Mouse (Mus musculus): ENCODE measurements at regions not wholly inside any gene's neighbourhood (a gene's known extent, or its start where the extent isn't known, plus 50 kb on each side); places are given as distances from the start of the nearest gene placed in this dataset.

DNA sequence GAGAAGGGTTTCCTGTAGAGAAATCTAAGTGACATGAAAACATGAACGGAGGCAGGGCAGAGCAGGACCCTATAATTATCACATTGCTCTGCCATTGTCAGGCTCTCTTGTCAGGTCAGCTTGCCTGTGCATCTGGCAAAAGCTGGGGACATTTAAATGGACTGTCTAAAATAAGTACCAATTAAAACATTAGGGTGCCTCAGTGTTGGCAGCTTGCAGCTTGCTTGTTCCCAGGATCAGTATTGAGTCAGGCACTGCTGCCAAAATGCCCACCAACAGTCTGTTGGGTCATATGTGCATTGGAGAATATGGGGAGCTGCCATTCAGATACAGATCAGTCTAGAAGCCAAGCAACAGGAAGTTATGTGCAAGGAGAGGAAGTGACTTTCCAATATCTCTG is 349.5 kb upstream of the B3gat1 start:
- no peak for DNase-seq (ENCODE audit: extremely low spot score)

DNA sequence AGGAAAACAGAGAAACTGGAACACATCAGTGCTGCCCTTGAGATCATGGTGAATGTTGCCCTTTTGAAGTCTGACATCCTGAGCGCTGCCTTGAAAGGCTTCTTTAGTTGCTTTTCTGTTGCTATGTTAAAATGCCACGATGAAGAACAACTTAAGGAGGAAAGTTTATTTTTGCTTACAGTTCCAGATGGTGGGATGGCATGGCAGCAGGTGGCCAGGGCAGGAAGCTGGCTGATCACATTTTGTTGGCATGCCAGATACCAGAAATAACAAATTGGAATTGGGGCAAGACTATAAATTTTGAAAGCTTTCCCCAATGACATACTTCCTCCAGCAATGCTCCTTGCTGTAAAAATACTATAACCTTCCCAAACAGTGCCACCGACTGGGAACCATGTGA is 334.9 kb upstream of the B3gat1 start:
- no peak for DNase-seq (ENCODE audit: extremely low spot score)

- peak; percentile 3 for DNase-seq (ENCODE audit: extremely low spot score)
Observed at GRCm38 (mm10) chr9:26422897-26423823, 310.4 kb upstream of the B3gat1 start.

DNA sequence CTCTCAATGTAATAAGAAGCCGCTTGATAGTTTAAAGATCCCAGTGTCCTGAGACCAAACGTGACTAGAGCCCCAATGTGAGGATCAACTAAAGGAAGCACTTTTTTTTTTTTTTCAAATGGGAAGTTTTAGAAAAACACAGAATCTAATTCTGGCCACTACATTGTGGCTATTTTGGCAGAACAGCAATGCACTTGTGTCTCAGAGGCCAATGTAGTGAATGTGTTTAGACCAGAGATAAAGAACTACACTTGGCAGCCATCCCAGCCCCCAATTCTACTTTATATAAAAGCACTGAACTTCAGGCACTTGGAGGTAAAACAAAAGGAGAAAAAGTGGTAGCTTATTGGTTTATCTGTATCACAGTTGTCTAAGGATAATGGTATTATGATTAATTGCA is 298.0 kb upstream of the B3gat1 start:
- no peak for DNase-seq (ENCODE audit: extremely low spot score)

- no peak for DNase-seq (ENCODE audit: extremely low spot score)
Observed at GRCm38 (mm10) chr9:26437244-26437643, 296.3 kb upstream of the B3gat1 start.

DNA sequence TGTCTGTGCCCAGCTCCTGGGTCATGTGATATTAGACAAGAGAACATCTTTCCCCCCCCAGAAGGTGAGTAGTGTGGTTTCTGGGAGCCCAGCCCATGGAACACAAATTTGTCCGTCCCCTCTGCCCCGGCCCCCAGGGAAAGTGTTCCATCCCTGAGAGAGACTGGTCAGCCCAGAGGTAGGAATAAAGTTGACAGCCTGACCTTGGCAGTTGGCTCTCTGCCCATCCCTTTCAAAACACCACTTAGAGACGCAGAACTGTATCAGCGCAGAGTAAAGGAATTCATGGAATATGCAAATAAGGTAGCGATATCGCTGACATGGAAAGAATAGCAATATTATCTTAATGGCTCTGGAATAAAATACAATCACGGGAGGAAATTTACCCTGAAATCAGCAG is 279.6 kb upstream of the B3gat1 start:
- no peak for DNase-seq (ENCODE audit: extremely low spot score)

DNA sequence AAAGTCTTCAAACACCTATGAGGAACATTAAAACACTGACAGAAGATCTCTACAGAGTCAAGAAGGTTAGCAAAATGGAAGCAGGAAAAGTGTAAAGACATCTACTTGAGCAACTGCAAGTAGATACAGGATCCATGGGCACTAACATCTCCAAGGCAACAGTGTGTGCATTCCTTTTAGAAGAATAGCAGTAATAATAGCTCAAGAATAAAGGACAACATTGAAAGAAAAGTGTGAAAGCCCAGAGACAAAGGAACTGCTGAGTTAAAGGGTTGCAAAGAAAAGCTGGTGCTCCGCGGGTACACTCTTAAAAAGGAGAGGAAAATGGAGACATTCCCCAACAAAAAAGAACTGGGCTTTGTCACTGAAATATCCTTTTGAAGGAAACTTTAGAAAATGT is 272.4 kb upstream of the B3gat1 start:
- DNase-seq (ENCODE audit: extremely low spot score): peak; percentile 13

DNA sequence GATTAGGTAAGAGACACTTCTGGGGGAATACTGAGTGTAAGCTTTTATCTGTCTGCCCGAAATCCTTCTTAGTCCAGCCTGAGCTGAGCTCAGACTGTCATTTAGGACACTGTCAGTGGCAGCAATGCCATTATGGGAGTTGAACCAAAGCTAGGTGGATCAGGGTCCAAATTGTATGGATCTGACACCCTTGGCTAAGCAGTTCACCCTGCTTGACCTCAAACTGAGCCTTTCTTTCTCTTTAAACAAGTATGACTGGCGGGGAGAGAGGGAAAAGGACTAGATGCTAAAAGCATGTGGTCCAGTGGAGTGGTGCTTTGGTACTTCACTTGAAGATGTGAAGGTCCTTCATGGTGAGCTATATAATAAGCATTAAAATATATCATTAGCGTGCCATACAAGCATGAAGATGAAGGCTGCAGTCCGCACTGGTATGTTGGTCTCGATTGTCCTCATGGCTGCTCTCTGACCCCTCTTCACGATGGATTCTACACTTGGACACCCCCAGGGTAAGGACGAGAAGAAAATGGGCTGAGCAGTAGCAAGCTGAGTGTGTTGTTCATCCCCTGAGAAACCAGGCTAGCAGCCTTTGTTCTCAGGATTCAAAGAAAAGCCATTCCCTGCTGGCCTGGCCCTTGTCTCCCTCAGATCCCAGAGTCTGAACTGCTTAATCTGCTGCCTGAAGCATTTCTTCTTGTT is 262.7 kb upstream of the B3gat1 start:
- peak; percentile 11 for DNase-seq (ENCODE audit: extremely low spot score)

GRCm38 (mm10) chr9:26476341-26476740 is 257.2 kb upstream of the B3gat1 start:
- no peak for DNase-seq (ENCODE audit: extremely low spot score)

DNA sequence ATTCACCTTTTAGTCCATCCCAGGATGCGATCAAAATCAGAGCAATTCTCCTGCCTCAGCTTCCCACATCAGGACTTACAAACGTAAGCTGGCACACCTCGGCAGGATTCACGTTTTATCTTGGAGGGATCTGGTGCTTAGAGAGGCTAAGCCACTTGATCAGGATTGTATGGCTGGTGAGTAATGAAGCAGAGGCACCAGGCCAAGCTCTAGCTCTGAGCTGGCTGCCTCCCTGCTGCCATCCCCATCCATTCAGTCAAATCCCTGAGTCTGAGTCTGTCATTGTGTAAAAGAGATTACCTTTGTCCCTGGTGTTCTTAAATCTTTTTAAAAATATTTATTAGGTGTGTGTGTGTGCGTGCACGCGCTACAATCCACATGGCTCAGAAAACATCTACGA is 252.6 kb upstream of the B3gat1 start:
- DNase-seq (ENCODE audit: extremely low spot score): no peak

DNA sequence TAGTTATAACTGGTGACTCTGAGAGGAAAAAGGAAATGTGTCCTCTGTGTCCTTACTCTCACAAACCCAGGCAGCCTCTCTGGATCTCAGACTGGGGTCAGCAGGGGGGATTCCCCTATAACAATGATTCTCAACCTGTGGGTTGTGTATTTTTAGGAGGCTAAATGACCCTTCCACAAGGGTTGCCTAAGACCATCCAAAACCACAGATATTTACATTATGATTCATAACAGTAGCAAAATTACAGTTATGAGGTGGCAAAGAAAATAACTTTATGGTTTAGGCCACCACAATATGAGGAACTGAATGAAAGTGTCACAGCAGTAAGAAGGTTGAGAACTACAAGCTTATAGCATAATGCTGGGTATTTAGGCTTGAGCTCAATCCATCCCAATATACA is 251.6 kb upstream of the B3gat1 start:
- no peak for DNase-seq (ENCODE audit: extremely low spot score)

- no peak for DNase-seq (ENCODE audit: extremely low spot score)
Observed at GRCm38 (mm10) chr9:26493740-26494139, 239.8 kb upstream of the B3gat1 start.

DNA sequence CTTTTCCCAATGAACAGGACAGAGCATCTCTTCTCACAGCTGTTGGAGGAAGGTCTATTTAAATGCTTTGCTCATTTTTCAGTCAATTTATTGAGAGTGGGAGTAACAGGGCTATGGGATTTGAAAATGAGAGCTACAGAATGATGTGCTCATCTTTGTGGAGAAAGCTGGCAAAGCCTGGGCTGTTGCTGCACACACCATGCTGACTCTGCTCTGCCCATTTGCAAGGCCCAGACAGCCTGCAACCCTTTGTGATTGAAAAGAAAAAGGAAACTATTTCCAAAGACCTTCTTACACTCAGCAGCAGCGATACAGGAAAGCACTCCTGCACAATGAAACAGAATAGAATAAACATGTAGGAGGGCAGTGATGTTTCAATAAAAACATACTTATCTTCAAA is 231.5 kb upstream of the B3gat1 start:
- DNase-seq (ENCODE audit: extremely low spot score): no peak

- no peak for DNase-seq (ENCODE audit: extremely low spot score)
Observed at GRCm38 (mm10) chr9:26505941-26506340, 227.6 kb upstream of the B3gat1 start.

DNA sequence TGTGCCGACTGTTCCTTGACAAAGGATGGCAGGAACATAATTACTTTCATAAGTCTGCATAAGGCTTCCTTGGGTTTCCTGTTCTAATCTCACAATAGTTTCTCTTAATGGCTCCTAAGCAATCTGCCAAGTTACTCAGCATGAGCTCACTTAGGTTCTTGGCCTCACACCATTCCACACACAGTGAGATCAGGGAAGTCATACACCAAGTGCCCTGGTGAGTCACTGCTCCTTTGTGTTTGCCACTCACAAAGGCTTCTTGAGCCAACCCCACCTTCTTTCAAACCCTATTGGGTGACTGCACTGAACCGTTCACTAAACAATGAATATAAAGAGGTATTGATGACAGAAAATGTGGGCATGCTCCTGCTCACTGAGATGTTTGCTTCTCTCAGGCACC is 214.9 kb upstream of the B3gat1 start:
- DNase-seq (ENCODE audit: extremely low spot score): no peak

DNA sequence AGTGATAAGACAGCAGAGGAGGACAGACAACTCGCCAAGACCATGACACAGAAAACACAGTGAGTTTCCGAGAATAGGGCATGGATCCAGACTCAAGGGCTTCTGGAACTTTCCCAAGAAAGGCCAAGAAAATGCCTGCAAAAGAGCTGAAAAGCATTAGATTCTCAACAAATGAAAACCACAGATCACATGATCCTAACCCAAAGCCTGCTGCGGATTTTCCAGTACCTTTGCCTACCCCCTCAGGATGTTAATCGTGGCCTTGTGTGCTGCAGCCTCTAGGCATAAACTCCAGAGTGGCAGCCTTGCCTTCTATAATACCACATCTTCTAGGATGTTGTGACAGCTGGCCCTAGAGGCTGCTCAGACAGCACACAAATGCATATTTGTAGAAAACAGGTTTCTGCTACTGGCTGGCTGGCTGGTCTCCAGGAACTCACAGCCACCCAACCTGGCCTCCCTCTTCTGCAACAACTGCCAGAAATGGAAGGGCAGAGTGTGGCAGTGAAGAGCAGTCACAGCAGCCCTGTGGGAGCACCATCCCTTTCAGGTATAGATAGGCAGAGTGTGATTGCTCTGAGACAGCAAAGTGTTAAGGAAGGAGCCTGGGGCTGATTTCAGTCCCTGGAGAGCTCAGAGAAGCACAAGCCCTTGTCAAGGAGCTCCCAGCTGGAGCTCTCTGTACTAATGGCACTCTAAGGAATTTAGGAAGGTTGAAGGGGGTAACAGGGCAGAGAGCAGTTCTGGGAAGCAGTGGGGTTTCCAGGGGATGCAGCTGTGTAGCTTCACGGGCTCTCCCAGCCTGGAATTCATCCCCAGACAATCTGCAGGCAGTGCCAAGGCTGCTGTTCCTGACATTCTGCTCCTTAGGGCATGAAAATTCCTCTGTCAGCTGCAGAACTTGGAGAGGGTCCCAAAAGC is 213.7 kb upstream of the B3gat1 start:
- no peak for DNase-seq (ENCODE audit: extremely low spot score)

DNA sequence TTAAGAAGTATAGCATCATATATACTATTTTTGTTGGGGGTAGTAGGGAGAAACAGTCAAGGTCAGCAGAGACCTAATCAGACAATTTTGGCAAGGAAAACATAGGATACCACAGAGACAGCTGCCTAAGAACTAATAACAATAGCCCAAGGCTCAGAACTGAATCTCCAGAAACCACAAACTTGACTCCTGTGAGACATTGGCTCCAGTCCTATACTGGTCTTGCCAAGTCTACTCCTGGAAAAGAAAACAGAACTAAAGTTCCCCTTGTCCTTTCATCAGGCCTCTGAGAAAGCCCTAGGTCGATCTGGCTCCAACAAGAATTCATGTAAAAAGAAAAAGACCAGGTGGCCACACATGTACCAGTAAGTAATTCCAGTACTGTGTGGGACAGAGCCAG is 209.4 kb upstream of the B3gat1 start:
- DNase-seq (ENCODE audit: extremely low spot score): no peak

GRCm38 (mm10) chr9:26528761-26529160 is 204.8 kb upstream of the B3gat1 start:
- DNase-seq (ENCODE audit: extremely low spot score): peak; percentile 14

GRCm38 (mm10) chr9:26539042-26539441 is 194.5 kb upstream of the B3gat1 start:
- no peak for DNase-seq (ENCODE audit: extremely low spot score)

DNA sequence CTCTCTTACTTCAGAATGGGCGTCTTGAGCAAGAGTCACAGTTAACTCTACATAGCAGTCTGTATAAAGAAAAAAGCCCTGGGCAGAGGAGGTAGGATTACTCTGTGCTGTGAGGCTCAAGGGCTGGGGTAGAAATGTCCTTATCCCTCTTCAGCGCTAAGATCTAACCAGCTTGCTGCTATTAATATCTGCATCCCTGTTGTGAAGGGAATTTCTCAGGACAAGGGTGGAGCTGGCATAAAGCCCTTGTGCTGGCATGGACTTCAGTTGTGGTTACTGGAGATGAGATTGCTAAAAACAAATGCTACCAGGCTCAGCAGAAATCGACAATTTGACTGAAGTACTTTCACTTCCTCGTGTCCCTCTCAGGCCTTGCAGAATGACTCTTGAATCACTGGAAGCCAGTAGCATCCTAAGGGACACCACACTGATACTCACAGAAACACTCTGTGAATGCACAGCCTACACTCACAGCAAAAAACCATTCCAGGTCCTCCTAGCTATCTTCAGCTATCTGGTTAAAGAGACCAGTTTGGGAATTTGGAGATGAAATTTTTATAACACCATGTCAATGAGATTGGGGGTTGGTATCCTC is 185.1 kb upstream of the B3gat1 start:
- DNase-seq (ENCODE audit: extremely low spot score): no peak

GRCm38 (mm10) chr9:26549118-26549517 is 184.4 kb upstream of the B3gat1 start:
- no peak for DNase-seq (ENCODE audit: extremely low spot score)

DNA sequence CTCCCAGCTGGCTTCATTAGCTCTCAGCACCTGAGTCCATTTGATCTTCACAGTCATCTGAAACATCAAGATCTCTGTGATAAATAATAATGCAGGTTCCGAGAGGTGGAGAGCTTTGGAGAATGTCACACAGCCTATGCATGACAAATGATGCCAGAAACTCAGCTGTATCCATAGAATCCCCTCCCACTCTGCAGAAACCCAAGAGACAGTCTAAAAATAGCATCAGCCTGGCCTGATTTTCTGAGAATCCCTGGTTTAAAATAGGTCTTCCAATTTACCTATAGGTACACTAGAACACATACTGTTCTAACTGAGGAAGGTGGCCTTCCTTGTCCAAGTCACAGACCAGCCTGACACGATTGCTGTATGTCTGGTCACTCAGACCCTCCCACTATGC is 184.0 kb upstream of the B3gat1 start:
- no peak for DNase-seq (ENCODE audit: extremely low spot score)
